8 mouse cellular contexts compared by ENCODE assay signal in genomic region chr14:6108272-6108925, GRCm38 (mm10). TPM values are rescaled to one million over a fixed set of nuclear protein-coding genes. Genes with fewer than 3 reads are reported as not detected.
DNase-seq lines count a peak whose midpoint lies in the region; ATAC-seq and TF ChIP-seq lines count a peak whose summit lies in the region.
"Not testable (repeated sequence)": the region's sequence is repeated elsewhere in the genome, so short reads cannot be mapped to it uniquely, and the experiment has no call there.

Gm3468 (minus strand) TSS chr14:6108665.

- H3K36me3 ChIP-seq in forebrain, embryonic 14.5 days (ENCODE audit: control insufficient read depth, insufficient read depth, low read length); heart, embryonic 16.5 days (ENCODE audit: control insufficient read depth, insufficient read depth); kidney, postnatal 0 days (ENCODE audit: insufficient read depth, low read length); limb, embryonic 15.5 days; midbrain, embryonic 16.5 days (ENCODE audit: control insufficient read depth, insufficient read depth, low read length); stomach, embryonic 14.5 days (ENCODE audit: control insufficient read depth, insufficient read depth, low read length): not testable (repeated sequence)

- peak within 1 kb of the TSS; percentile 32 for H3K4me3 ChIP-seq in forebrain, embryonic 14.5 days (ENCODE audit: low read depth, low read length)
- peak within 1 kb of the TSS; percentile 47 for H3K4me3 ChIP-seq in heart, embryonic 16.5 days (ENCODE audit: low read length)
- H3K4me3 ChIP-seq in kidney, postnatal 0 days (replicated peaks; ENCODE audit: low read depth, low read length), result peak within 1 kb of the TSS; percentile 20
- H3K4me3 ChIP-seq in limb, embryonic 15.5 days, result peak within 1 kb of the TSS; percentile 39
- H3K4me3 ChIP-seq in midbrain, embryonic 16.5 days (ENCODE audit: low read depth, low read length), result peak within 1 kb of the TSS; percentile 39
- peak within 1 kb of the TSS; percentile 24 for H3K4me3 ChIP-seq in stomach, embryonic 14.5 days (ENCODE audit: low read depth, low read length)

- not testable (repeated sequence) for H3K4me1 ChIP-seq in forebrain, embryonic 14.5 days (ENCODE audit: control insufficient read depth, insufficient read depth, low read length); heart, embryonic 16.5 days (ENCODE audit: control insufficient read depth, insufficient read depth, low read length); kidney, postnatal 0 days (replicated peaks; ENCODE audit: insufficient read depth, low read length); limb, embryonic 15.5 days; midbrain, embryonic 16.5 days (ENCODE audit: control insufficient read depth, insufficient read depth, low read length); stomach, embryonic 14.5 days (ENCODE audit: control insufficient read depth, insufficient read depth, low read length)

- H3K9ac ChIP-seq in forebrain, embryonic 14.5 days (ENCODE audit: low read length), result 0 out of 2 replicates have a peak within 1 kb of the TSS, but pooled peaks have one; percentile 8
- H3K9ac ChIP-seq in heart, embryonic 16.5 days (ENCODE audit: low read length); kidney, postnatal 0 days (ENCODE audit: low read depth, low read length); limb, embryonic 15.5 days; stomach, embryonic 14.5 days (replicated peaks; ENCODE audit: low read depth, low read length): not testable (repeated sequence)
- peak within 1 kb of the TSS; percentile 50 for H3K9ac ChIP-seq in midbrain, embryonic 16.5 days (ENCODE audit: low read depth, low read length)

- TF ChIP-seq CTCF in kidney, postnatal 0 days (IDR thresholded peaks at IDR 0.05; ENCODE audit: low read depth), result peak; percentile 69

- H3K27ac ChIP-seq in forebrain, embryonic 14.5 days (ENCODE audit: low read depth, low read length); heart, embryonic 16.5 days (ENCODE audit: low read length); kidney, postnatal 0 days; limb, embryonic 15.5 days; midbrain, embryonic 16.5 days (ENCODE audit: low read length); stomach, embryonic 14.5 days (ENCODE audit: low read length): not testable (repeated sequence)

- peak; percentile 71 for DNase-seq in CD4-positive helper T cell, adult 2 months (ENCODE audit: low read depth, low spot score)
- peak; percentile 2 to 21 for DNase-seq in cerebellum, adult 18-20 months
- DNase-seq in forebrain, embryonic 14.5 days (ENCODE audit: low spot score), result peak; percentile 50
- DNase-seq in kidney, postnatal 0 days (ENCODE audit: low spot score), result peak; percentile 59

- not testable (repeated sequence) for H3K27me3 ChIP-seq in forebrain, embryonic 14.5 days (replicated peaks; ENCODE audit: control insufficient read depth, insufficient read depth, low read length); heart, embryonic 16.5 days (ENCODE audit: control insufficient read depth, insufficient read depth, low read length); kidney, postnatal 0 days (ENCODE audit: insufficient read depth, low read length); limb, embryonic 15.5 days; midbrain, embryonic 16.5 days (ENCODE audit: control insufficient read depth, insufficient read depth, low read depth, low read length); stomach, embryonic 14.5 days (ENCODE audit: control insufficient read depth, insufficient read depth, low read length)

- H3K9me3 ChIP-seq in forebrain, embryonic 14.5 days (replicated peaks; ENCODE audit: control insufficient read depth, low read length); heart, embryonic 16.5 days (replicated peaks; ENCODE audit: control insufficient read depth, low read length); kidney, postnatal 0 days (replicated peaks; ENCODE audit: low read length); limb, embryonic 15.5 days; midbrain, embryonic 16.5 days (replicated peaks; ENCODE audit: control insufficient read depth, low read length, poor library complexity, severe bottlenecking); stomach, embryonic 14.5 days (ENCODE audit: control insufficient read depth, low read depth, low read length): not testable (repeated sequence)

- H3K4me2 ChIP-seq in forebrain, embryonic 14.5 days (ENCODE audit: low read length), result peak within 1 kb of the TSS; percentile 43
- H3K4me2 ChIP-seq in heart, embryonic 16.5 days (ENCODE audit: low read depth, low read length), result peak within 1 kb of the TSS; percentile 57
- peak within 1 kb of the TSS; percentile 47 for H3K4me2 ChIP-seq in kidney, postnatal 0 days (ENCODE audit: low read length)
- peak within 1 kb of the TSS; percentile 47 for H3K4me2 ChIP-seq in limb, embryonic 15.5 days
- peak within 1 kb of the TSS; percentile 46 for H3K4me2 ChIP-seq in midbrain, embryonic 16.5 days (ENCODE audit: low read length)
- peak within 1 kb of the TSS; percentile 35 for H3K4me2 ChIP-seq in stomach, embryonic 14.5 days (replicated peaks; ENCODE audit: low read depth, low read length)

- 0% methylated on average over 31 of the region's 51 CpGs for WGBS in forebrain, embryonic 14.5 days
- WGBS in heart, embryonic 16.5 days, result 1% methylated on average over 36 of the region's 51 CpGs
- WGBS in kidney, postnatal 0 days, result 0% methylated on average over 37 of the region's 51 CpGs
- WGBS in limb, embryonic 15.5 days, result under 1% methylated on average over 44 of the region's 51 CpGs
- WGBS in midbrain, embryonic 16.5 days, result under 1% methylated on average over 29 of the region's 51 CpGs
- WGBS in stomach, embryonic 14.5 days, result under 1% methylated on average over 26 of the region's 51 CpGs

- peak; percentile 93 for ATAC-seq in forebrain, embryonic 14.5 days
- peak; percentile 78 for ATAC-seq in heart, embryonic 16.5 days (replicated peaks; ENCODE audit: extremely low read depth, insufficient read depth, low FRiP score)
- ATAC-seq in kidney, postnatal 0 days (replicated peaks; ENCODE audit: low FRiP score, low read depth), result peak; percentile 89; the same call in 1 of the 2 replicates
- not testable (repeated sequence) for ATAC-seq in limb, embryonic 15.5 days (ENCODE audit: insufficient number of reproducible peaks, low FRiP score, low TSS enrichment, low read depth)
- peak; percentile 95 for ATAC-seq in midbrain, embryonic 16.5 days
- ATAC-seq in stomach, embryonic 14.5 days (ENCODE audit: insufficient number of reproducible peaks, insufficient read depth, low FRiP score, low read depth), result peak; percentile 85; the same call in 1 of the 2 replicates

RNA-seq across cellular contexts. Expression of gene Gm3468, which starts in this region (rescaled TPM):
- polyA plus RNA-seq in forebrain, embryonic 14.5 days (2014; fragmentation: Nextera tagmentation; extraction: Ambion mirVana), result 2.6 and 3.2 TPM in 2 replicates
- 2.0 and 2.7 TPM in 2 replicates for polyA plus RNA-seq in heart, embryonic 16.5 days (2015; fragmentation: Nextera tagmentation; extraction: Ambion mirVana)
- polyA plus RNA-seq in kidney, postnatal 0 days (2015; fragmentation: Nextera tagmentation; extraction: Ambion mirVana), result 0.79 and 1.1 TPM in 2 replicates
- polyA plus RNA-seq in limb, embryonic 15.5 days (2015; fragmentation: Nextera tagmentation; extraction: Ambion mirVana), result 1.3 and 1.4 TPM in 2 replicates
- polyA plus RNA-seq in midbrain, embryonic 16.5 days (2015; fragmentation: Nextera tagmentation; extraction: Ambion mirVana), result 5.9 and 6.3 TPM in 2 replicates
- 3.8 and 4.4 TPM in 2 replicates for polyA plus RNA-seq in stomach, embryonic 14.5 days (2014; fragmentation: Nextera tagmentation; extraction: Ambion mirVana)

Comparison
In these comparisons a context has a peak if more than half of its experiments do, and no peak if none do; other contexts are left out.
1. DNase-seq: peak in every context shown above with its lines; median percentile 71 in CD4-positive helper T cell, adult 2 months; 59 in kidney, postnatal 0 days; 50 in forebrain, embryonic 14.5 days; 12 in cerebellum, adult 18-20 months.